Mouse (Mus musculus) liver, adult (tissue): ENCODE results near the gene Tbc1d7.

ENCODE experiments used
- GATA4 ChIP-seq: IDR thresholded peaks from 2 replicates; pipeline ENCODE4 v1.6.1; 2014; ENCODE audit warnings: mild to moderate bottlenecking, low read length; ENCODE audit not compliant: insufficient replicate concordance

Gene Tbc1d7

DNA sequence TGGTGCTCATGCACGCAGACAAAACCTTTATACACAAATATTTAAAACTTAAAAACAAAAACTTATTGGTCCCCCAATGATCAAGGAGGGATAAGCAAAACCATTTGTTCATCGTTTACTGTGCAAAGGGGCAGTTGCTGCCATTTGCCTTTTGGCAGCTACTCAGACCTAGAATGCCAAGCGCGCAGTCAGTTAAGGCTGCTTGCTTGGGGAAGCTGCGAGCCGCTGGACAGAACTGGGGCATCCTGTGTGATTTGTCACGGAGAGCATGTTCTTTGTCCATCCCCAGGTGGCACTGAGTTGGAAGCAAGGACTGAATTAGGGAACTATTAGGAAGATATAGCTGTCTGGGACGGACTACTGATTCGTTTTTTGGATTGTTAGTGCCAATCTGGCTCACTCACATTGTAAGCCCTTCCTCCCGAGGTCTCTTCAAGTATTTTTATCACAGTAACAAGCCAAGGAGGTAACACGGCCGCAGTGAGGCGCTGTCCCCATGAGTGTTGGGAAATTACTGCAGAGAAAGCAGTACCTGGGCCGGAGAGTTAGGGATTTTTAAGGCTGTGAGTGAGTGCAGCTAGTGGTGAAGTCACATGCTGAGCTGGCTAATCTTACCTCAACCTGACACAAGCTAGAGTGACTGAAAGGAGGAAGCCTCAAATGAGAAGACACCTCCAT, 874 bp upstream of the Tbc1d7 start:
- no peak for TF ChIP-seq GATA4

DNA sequence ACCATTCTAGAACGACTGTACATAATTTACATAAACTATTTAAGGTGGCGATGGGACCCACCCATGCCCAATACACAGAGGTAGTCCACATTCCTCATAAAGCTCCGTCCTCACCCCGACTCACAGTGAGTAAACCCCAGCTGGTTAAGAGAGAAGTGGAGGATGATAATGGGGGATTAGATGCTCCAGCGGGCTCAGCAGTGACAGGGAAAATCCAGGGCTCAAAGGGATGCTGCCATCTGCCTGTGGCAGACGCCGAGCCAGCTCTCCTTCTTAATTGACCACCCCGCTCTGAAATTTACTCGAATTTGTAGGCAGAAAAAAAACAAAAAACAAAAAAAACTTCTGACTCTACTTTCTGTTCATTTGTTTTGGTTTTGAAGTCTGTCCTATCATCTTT, 3.6 kb downstream of the Tbc1d7 start:
- TF ChIP-seq GATA4: no peak

GRCm38 (mm10) chr13:43159429-43159828, 11.9 kb downstream of the Tbc1d7 start:
- TF ChIP-seq GATA4: no peak

DNA sequence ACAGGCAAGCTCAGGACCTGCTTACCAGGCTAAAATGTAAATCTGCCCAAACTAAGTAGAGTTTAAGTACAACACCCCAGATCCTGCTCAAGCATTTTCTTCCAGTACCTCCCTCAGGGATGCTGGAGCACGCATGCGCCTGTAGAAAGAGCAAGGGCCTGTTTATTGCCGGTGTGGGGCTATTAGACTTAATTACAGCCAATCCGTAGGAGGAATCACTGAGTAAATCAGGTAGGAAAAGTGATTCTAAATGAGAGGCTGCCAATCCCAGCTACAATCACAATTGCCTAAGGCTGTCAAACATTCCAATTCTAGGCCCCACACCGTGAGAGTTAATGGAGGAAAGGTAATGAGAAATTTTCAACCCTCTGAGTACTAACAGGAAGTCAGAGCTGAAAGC, 13.0 kb downstream of the Tbc1d7 start:
- no peak for TF ChIP-seq GATA4

DNA sequence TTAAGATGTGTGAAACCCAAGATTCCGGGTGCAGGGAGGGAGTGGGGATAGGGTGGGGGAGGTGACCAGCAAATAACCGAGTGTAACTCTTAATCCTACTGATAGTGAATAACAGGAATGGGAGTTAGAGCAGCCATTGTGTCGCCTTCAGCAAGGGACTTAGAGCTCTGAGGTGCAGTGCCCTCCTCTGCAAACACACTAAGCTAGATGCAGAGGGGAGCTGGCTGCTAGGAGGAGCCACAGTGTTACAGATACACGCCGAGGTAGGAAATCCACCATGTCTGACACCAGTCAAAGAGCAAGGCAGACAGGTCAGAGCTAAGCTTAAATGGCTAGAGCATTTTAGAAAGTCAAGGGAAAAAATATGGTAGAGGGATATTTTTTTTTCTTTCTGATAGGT, 13.9 kb downstream of the Tbc1d7 start:
- TF ChIP-seq GATA4: no peak

DNA sequence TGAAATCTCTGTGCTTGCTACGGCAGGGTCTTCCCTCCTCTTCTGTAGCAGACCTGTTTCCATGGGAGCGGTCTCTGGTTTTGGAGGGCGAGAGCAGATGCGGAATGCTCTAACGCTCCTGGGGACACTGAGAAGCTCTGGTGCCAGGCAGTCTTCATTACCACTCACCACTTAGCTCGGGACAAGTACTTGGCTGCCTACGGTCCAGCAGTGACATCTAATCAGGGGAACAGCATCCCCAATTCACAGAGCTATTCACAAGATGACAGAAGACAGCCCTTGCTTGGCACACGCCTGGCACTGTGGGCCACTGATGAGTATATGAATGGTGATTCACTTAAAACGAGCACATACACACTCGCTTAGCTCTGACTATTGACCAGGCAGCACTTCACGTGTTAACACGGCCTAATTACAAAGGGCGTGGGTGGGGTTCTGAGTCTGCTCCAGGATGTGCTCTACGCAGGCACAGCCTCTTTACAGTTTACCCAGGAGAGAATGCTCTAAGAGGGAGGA, 19.2 kb downstream of the Tbc1d7 start:
- no peak for TF ChIP-seq GATA4

- TF ChIP-seq GATA4: no peak
These were observed 21.6 kb downstream of the Tbc1d7 start for GRCm38 (mm10) chr13:43149661-43150060.

- no peak for TF ChIP-seq GATA4
These were observed 22.6 kb downstream of the Tbc1d7 start for GRCm38 (mm10) chr13:43148692-43149091.

- no peak for TF ChIP-seq GATA4
These were observed 24.6 kb downstream of the Tbc1d7 start for GRCm38 (mm10) chr13:43146515-43147258.

GRCm38 (mm10) chr13:43144720-43145418, 26.4 kb downstream of the Tbc1d7 start:
- no peak for TF ChIP-seq GATA4

DNA sequence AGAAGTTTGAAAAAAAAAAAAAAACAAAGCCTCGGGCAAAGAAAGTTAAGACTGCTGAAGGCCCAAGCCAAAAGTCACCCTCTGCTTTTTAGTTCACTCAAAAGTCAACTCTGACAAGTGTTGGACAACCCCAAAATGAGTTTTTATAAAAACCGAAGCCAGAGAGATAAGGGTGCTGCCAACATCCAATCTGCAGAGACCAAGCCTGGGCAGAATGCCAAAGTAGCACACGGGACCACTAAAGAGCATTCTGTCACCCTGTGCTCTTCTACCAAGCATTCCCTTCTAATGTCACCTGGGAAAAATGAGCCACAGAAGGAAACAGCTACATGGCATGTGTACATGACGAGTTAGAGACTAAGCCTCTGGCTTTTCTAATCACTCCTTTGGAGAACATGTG, 36.8 kb downstream of the Tbc1d7 start:
- no peak for TF ChIP-seq GATA4

DNA sequence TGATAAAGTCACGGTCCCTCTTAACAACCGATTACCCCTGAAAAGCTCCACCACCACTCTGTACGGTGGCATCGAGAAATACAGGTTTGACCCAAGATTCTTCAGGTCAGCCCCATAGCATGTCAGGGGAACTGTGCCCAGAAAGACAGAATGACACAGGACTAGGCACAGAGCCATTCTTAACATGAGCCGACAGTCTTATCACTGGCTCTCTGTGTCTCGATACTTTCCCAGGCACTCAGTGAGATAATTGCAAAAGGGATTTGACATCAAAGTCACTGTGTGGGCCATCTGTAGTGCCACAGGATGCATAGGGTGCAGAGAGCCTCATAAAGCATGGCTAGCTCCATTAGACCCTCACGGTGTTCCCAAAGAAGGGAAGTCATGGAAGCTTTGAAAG, 37.9 kb downstream of the Tbc1d7 start:
- TF ChIP-seq GATA4: no peak

- TF ChIP-seq GATA4: no peak
These were observed 38.4 kb downstream of the Tbc1d7 start for GRCm38 (mm10) chr13:43132859-43133258.

GRCm38 (mm10) chr13:43131741-43132191, 39.5 kb downstream of the Tbc1d7 start:
- no peak for TF ChIP-seq GATA4

GRCm38 (mm10) chr13:43130161-43130560, 41.1 kb downstream of the Tbc1d7 start:
- no peak for TF ChIP-seq GATA4

- no peak for TF ChIP-seq GATA4
These were observed 46.6 kb downstream of the Tbc1d7 start for GRCm38 (mm10) chr13:43124683-43125074.

DNA sequence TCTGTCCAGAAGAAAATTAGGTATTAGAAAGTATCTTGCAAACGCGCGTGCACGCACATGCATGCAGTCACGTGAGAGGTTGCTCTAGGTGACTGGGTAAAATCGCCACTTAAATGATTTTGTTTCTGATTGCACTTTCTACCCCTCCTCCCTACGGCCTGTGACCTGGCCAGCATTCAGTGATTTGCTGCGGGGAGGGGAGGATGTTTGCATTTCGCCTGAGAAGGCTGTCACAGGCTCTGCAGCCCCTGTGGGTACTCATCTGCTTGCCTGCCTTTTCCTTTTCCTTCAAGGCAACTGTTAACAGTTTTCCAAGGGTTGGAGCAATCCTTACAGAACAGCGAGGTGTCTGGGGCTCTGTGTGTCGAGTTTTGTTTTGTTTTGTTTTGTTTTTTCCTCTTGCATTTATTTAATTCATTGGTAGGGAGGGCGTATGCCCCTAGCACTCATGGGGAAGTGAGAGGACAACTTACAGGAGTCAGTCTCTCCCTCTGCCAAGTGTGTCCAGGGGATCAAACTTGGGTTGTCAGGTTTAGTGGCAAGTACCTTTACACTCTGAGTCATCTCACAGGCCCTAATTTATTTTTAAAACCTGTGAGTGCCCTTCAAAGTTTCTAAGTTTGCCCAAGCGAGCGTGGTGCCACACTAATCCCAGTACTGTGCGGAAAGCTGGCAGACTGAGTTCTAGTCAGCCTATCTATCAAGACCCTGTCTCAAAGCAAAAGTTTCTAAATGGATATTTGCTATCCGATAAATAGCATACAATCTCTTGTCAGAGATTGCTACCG, 47.2 kb downstream of the Tbc1d7 start:
- TF ChIP-seq GATA4: no peak
